Mouse (Mus musculus) megakaryocyte, embryonic 14.5 days (primary cell): ENCODE results near the gene Apeh.

ENCODE experiments used
- FLI1 ChIP-seq: IDR thresholded peaks from 2 replicates; pipeline ENCODE4 v1.6.1; 2012; ENCODE audit warnings: low read length, inconsistent platforms, mixed read lengths
- GATA1 ChIP-seq: IDR thresholded peaks from 3 replicates; pipeline ENCODE4 v1.6.1; 2012; ENCODE audit warnings: mixed read lengths, low read length, inconsistent platforms, borderline replicate concordance

- no peak for TF ChIP-seq GATA1
- TF ChIP-seq FLI1: no peak
Measured at GRCm38 (mm10) chr9:108136225-108136624, 41.8 kb upstream of the Apeh start.
